Mouse (Mus musculus): ENCODE measurements around the gene Gm17720.

Gene Gm17720

DNA sequence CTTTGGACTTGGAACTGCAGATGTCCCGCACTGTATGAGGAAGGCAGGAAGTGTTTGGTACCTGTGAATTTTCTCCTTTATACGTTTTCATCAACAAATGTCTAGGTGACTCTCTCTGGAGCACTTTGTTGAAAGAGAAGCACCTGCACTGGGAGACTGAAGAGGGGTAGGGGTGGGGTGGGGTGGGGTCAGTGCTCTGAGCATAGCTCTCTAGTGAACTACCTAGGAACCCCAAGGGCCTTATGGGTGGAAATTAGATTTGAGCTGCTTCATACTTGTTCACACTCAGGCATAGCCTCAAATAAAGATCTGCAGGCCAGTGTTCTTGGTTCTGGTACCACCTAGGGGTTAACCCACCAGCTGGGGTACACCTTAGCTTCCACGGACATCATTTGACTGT lies at the start of gene Gm17720:
Gene Gm17720, minus strand, starts transcription at position 101 of the 400 bp plus-strand sequence.
- no peak for DNase-seq

GRCm38 (mm10) chr8:110145538-110145937 lies 43.0 kb upstream of the Gm17720 start:
- peak; percentile 69 to 80 for DNase-seq

DNA sequence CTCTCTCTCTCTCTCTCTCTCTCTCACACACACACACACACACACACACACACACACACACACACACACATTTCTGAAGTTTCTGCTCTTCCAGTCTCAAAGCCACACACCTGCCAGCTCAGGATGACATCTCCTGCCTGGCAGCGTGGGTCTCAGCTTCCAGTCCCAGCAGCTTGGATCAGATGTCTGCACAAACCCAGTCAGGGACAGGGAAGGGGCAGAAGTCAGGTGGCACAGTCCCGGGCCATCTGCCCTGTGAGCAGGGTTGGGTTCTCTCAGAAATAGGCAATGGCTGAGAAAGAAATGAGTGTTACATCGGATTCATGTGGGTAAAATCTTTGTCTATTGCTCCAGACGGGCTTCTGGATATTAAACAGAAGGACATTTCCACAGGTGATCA lies 38.2 kb upstream of the Gm17720 start:
- peak; percentile 40 to 50 for DNase-seq

DNA sequence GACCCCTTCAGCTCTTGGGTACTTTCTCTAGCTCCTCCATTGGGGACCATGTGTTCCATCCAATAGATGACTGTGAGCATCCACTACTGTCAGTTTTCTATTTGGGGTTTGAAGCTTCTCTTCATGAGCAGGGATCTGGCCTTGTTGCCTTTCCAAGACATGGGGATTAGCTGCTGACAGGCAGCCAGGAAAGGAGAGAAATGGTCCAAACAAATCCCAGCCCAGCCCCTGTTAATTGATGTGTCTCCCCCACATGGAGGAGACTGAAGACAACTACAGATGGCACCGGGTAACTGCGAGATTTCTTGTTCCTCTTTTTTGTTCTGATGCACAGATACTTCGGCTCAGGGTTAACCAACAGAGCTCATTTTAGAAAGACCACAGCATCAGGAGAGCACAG lies 37.6 kb upstream of the Gm17720 start:
- no peak for DNase-seq

- DNase-seq: no peak
Observed at GRCm38 (mm10) chr8:110135515-110135914, 33.0 kb upstream of the Gm17720 start.

GRCm38 (mm10) chr8:110134236-110134635 lies 31.7 kb upstream of the Gm17720 start:
- no peak for DNase-seq

GRCm38 (mm10) chr8:110130537-110130936 lies 28.0 kb upstream of the Gm17720 start:
- peak; percentile 87 to 89 for DNase-seq

DNA sequence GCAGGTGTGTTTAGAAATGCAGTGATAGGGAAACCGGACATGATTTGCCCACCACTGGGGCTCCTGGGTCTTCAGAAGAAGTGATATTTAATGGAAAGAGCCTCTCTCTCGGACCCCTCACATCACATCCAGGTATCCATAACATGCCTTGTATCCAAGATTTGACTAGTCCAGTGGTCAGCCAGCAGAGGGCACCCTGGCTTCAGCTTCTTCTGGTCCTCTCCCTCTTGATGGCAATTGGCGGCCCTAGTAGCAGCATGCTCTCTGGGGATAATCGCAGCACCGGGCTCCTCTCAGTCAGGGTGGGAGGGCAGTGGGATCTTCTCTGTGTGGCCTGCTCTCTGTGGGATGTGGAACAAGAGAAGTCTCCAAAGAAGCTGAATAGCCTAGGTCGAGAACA lies 17.2 kb upstream of the Gm17720 start:
- DNase-seq: peak; percentile 69 to 72

DNA sequence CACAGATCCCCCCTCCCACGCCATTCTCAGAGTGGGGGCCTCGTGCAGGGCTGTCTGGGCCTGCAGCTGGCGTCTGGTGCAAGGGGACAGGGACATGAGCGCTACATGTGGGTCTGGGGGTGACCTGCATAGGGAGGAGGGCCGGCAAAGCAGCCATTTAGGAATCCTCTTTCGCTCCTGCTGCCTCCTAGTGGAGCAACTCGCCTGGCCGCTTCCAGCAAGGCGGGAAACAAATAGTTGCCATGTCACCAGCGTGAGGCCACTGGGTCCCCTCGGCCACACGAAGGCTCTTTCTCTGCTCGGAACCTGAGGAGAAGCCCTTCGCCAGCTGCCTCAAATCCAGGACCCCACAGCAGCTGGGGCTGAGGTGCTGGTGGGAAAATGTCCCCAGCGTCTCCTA lies 877 bp downstream of the Gm17720 start:
- no peak for DNase-seq

DNA sequence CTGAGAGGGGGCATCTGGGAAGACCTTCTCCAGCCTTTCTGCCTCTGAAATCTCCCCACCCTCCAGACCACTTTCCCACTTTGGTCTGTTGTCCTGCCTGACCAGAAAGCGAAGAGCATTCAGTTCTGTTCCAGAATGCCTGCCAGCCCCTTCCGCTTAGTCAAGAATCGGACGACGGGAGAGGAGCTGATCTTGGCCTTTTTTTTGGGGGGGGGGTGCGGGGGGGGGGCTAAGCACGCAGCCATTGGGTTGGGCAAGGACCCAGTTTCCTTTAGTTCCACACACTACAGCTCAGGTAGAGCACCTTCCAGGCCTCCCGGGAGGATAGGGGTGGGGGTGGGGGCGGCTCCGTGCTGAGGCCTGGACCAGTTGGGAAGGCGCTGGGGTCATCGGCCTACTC lies 1.6 kb downstream of the Gm17720 start, which contains the start of gene Gm21964:
Gene Gm21964, plus strand, starts transcription at position 301 of the 400 bp plus-strand sequence.
- no peak for DNase-seq

GRCm38 (mm10) chr8:110091869-110092268 lies 10.7 kb downstream of the Gm17720 start:
- DNase-seq: no peak

- peak in 1 of 2 experiments; percentile 15 for DNase-seq
Observed at GRCm38 (mm10) chr8:110082416-110083105, 20.0 kb downstream of the Gm17720 start.

- DNase-seq: peak; percentile 82 to 91
Observed at GRCm38 (mm10) chr8:110079282-110080221, 23.0 kb downstream of the Gm17720 start, which contains the start of gene Zfp612. Zfp612 (plus strand) TSS chr8:110079746.

DNA sequence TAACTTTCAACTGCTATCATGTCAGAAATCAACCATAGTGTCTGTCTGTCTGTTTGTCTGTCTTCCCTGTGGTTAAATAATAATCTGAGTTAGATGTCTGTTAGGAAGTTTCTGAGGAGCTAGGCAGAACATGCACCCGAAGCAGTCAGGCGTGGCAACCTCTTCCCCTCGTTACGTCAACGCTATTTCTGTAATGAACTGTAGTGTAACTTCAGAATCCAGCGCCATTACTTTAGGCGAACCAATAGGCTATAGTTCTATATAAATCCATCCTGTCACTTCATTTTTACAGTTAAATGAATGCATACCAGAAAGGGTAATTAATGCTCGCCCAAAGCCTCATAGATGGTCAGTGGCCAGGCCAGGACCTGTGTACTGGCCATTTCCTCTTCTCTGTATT lies 28.1 kb downstream of the Gm17720 start:
- DNase-seq: no peak

GRCm38 (mm10) chr8:110071600-110071999 lies 31.0 kb downstream of the Gm17720 start:
- peak; percentile 57 to 72 for DNase-seq

GRCm38 (mm10) chr8:110069706-110070105 lies 32.8 kb downstream of the Gm17720 start:
- no peak for DNase-seq

DNA sequence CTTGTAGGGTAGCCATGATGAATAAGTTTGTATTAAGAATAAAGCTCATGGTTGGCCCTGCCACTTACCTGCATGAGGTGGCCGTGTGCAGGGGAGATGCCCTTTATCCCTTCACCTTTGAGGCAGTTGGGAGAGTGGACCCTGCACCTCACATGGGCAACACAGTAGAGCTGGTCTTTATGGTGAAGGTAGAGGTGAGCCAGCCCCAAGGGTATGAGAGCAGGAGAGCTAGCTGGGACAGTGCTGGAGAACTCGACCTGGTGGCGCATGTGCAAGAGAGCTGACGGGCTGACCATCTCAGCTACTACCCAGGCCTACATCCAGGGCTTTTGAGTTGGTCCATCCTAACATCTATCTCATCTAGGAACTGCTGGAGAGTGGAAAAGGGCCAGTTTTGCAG lies 36.9 kb downstream of the Gm17720 start:
- DNase-seq: no peak

DNA sequence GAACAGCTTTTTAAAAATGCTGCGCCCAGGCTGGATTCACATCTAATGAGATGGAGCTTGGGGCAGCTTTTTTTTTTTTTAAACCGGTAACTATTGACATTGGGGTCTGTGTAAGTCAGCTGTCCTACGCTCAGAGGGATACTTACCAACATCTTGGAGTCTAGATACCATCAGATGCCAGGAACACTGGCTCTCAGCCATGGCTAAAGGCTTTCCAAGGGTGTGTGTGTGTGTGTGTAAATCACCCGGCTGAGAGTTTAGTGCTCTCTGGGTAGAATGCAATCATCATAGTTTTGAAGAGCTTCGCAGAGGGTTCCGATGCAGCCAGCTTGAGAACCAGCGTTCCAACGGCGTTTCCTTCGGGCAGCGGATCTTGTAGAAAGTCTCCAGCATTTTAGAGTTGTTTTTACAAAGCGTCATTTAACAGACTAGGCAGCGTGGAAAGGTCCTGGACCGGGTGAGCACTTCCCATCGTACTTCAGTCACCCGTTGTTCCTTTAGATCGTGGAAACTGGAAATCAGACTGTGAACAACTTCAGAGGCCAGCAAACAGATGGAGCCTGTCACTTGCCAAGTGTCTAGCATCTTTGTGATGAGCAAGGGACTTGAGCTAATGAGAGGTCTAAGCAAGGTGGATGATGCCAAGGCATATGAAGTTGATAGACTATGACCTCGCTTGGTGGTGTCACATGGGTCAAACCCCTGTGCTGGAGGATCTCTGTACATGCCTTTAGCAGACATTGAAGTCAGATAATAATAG lies 37.8 kb downstream of the Gm17720 start:
- DNase-seq: peak in 1 of 2 experiments; percentile 22

DNA sequence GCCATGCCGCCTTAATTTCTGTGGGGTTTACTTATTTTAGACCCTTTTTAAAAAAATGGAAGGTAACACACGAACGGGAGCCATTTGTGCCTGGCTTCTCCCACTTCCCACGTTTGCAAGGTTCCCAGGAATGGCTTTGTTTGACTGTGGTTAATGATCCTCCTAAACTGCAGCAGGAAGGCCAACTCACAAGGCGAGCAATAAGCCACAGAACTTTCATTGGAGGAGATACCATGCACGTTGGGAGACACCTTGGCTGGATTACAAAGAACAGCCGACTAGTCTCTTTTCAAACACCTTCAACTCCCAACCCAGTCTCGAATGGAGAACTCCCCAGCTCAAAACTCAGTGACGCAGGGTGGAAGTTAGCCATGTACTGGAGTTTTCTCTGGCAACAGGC lies 38.4 kb downstream of the Gm17720 start:
- no peak for DNase-seq

GRCm38 (mm10) chr8:110058207-110058606 lies 44.3 kb downstream of the Gm17720 start:
- no peak for DNase-seq

GRCm38 (mm10) chr8:110051208-110051607 lies 51.3 kb downstream of the Gm17720 start:
- no peak for DNase-seq

GRCm38 (mm10) chr8:110040509-110040908 lies 62.0 kb downstream of the Gm17720 start:
- no peak for DNase-seq

DNA sequence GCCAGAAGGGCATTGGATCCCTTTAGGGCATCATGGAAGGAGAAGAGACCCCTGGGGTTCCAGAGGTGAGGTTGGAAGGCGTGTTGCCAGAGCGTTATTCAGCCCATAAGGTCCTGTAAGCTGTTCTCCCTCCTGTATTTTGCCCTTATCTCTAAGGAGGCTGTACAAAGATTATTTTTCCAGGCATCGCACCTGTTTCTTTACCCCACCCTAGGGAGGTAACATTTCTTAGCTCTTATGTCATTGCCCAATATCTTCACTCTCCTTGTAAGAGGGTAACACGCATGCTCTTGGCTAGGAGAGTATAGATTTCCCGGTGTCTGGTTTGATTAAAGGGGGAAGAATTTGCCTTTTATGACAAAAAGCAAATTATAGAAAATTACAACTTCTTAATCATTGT lies 62.9 kb downstream of the Gm17720 start, which contains the start of gene Chst4:
Gene Chst4, minus strand, starts transcription at position 82 of the 400 bp plus-strand sequence.
- DNase-seq: no peak
